ENCODE assay signal across 23 mouse cellular contexts in the genomic region with DNA sequence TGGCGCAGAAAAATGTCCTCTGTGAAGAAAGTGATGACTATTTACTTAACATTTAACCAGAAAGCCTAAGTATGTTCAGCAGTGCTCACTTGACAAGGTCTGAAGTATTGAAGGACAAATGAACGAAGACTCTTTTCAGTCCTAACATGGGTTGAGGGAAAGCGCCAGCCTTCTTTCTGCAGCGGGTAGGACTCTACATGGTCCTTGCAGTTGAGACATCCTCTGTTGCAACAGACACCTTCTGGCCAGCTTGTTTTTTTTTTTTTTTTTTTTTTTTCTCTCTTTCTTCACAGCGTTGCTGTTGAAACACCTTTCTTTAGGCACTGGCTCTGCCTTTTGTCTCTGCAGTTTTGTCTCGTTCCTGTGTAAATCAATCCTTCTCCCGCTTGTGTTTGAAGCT. TPM values are rescaled to one million over a fixed set of nuclear protein-coding genes. Genes with fewer than 3 reads are reported as not detected.
A peak's percentile ranks its signal among the peaks of the same experiment; 100 is the strongest.
DNase-seq lines count a peak whose midpoint lies in the region; ATAC-seq and TF ChIP-seq lines count a peak whose summit lies in the region.
"Had no signal": no experiment of that assay in that cellular context is flagged by ENCODE, and none has a peak within 500 bp of the region (broad histone marks: within the 10 kb centered on the region; RNA-seq: fewer than 3 reads in every experiment).

No protein-coding gene starts in this region.

- DNase-seq in kidney, adult 2 months = peak; percentile 42
- DNase-seq in kidney, adult 11 months = no peak
- DNase-seq in lung, postnatal 36 days = peak; percentile 45
- no peak for DNase-seq in lung, postnatal 4 days
- DNase-seq in fat pad, adult 2 months (ENCODE audit: extremely low read depth, low read depth, low spot score) = peak; percentile 47
- no peak for DNase-seq in thymus, postnatal 25 days
- no peak for DNase-seq in urinary bladder, adult 18-20 months (ENCODE audit: low spot score in 2 of 2)
- DNase-seq: cerebellum, adult 18-20 months; cerebellum, postnatal 14 days; forebrain, postnatal 0 days; heart, adult 2 months; kidney, adult 18-20 months; liver, embryonic 13.5 days; midbrain, embryonic 14.5 days; right cerebral cortex, postnatal 14 days; thymus, adult 2 months had no signal

- peak; percentile 73 for ATAC-seq in megakaryocyte progenitor cell, adult 5-6 weeks (replicated peaks; ENCODE audit: poor library complexity)
- ATAC-seq: forebrain, postnatal 0 days had no signal

- WGBS in kidney, adult 2 months = 50% methylated on average over 7 of the region's 7 CpGs

- H3K4me1 ChIP-seq in kidney, adult 2 months (ENCODE audit: control insufficient read depth, insufficient read depth, low read length) = peaks cover 12% of the 10 kb centered on the region; the same call in 1 of the 2 replicates
- H3K4me1 ChIP-seq: forebrain, embryonic 10.5 days; liver, embryonic 13.5 days; neural tube, embryonic 12.5 days had no signal

- no peaks in the 10 kb centered on the region for H3K36me3 ChIP-seq in kidney, adult 2 months (ENCODE audit: control insufficient read depth, insufficient read depth, low read length)
- H3K36me3 ChIP-seq: forebrain, embryonic 10.5 days; hindbrain, embryonic 12.5 days; limb, embryonic 10.5 days; liver, embryonic 13.5 days; neural tube, embryonic 12.5 days had no signal

- no peak overlapping the region for H3K27ac ChIP-seq in kidney, adult 2 months (ENCODE audit: insufficient read depth, low read depth, low read length)
- H3K27ac ChIP-seq: forebrain, embryonic 10.5 days; heart, adult 2 months; hindbrain, embryonic 12.5 days; kidney, postnatal 0 days; limb, embryonic 10.5 days; liver, embryonic 13.5 days; neural tube, embryonic 12.5 days; stomach, postnatal 0 days had no signal

- no peak overlapping the region for H3K4me3 ChIP-seq in kidney, adult 2 months (ENCODE audit: insufficient read depth, low read depth, low read length)
- H3K4me3 ChIP-seq: forebrain, embryonic 10.5 days; heart, adult 2 months; hindbrain, embryonic 12.5 days; limb, embryonic 10.5 days; liver, embryonic 13.5 days; neural tube, embryonic 12.5 days had no signal

- TF ChIP-seq CTCF in kidney, adult 2 months (conservative IDR thresholded peaks at IDR 0.05; ENCODE audit: insufficient read depth, insufficient read length, low read depth, low read length) = no peak

- no peak for TF ChIP-seq POLR2A in kidney, adult 2 months (IDR thresholded peaks at IDR 0.05; ENCODE audit: low read depth, low read length)

- no peaks in the 10 kb centered on the region for H3K27me3 ChIP-seq in kidney, adult 2 months (replicated peaks; ENCODE audit: control insufficient read depth, insufficient read depth, low read length)
- H3K27me3 ChIP-seq: hindbrain, embryonic 12.5 days; liver, embryonic 13.5 days; neural tube, embryonic 12.5 days had no signal

RNA-seq across cellular contexts. Expression of a gene that starts 22.1 kb away (rescaled TPM):
- 12.0 and 14.0 TPM in 2 replicates for polyA plus RNA-seq in kidney, adult 2 months (2012; rRNA removed)
- 68.8 and 76.0 TPM in 2 replicates for total RNA-seq in megakaryocyte progenitor cell, adult 5-6 weeks (2015)
- 60.1 and 63.1 TPM in 2 replicates for total RNA-seq in megakaryocyte progenitor cell, adult 5-6 weeks (2017)

Comparison
In these comparisons a context has a peak if more than half of its experiments do, and no peak if none do; other contexts are left out.
1. DNase-seq: peak in kidney, adult 2 months (single experiment), lung, postnatal 36 days (single experiment) and fat pad, adult 2 months (single experiment); none in kidney, adult 11 months (single experiment), lung, postnatal 4 days (0 of 2), thymus, postnatal 25 days (single experiment) and urinary bladder, adult 18-20 months (0 of 2).